Mouse (Mus musculus) kidney, adult 9 months (tissue): ENCODE data around the gene Clec4g.

Experiments
- DNase-seq: peaks from one replicate; pipeline ENCODE4 v3.0.0; 2022

Clec4g gene

GRCm38 (mm10) chr8:3678831-3679230, 41.6 kb downstream of the Clec4g start:
- DNase-seq, result no peak

DNA sequence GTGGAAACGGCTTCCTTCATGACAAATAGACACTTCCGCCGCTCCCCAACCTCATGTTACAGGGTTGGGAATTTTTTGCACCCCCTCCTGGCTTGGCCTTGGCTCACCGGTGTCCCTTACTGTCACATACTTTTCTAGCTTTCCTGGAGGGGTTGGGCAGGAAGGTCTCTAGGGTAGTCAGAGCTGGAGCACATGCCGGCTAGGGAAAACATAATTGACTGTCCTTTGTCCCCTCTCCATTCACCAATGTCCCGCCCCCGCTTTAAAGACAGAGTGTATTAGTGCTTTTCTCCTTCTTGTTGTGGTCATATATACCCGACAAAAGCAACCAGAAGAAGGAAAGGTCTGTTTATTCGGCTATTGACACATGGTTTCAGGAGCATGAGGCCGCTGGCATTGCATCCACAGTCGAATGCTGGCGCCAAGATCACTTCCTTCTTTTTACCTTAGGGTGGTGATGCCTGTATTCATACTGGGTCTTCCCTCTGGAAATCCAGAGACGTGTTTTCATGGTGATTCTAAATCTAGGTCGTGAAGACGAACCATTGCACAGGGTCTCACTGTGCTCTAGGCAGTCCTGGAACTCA, 43.4 kb downstream of the Clec4g start:
- peak; percentile 27 for DNase-seq

DNA sequence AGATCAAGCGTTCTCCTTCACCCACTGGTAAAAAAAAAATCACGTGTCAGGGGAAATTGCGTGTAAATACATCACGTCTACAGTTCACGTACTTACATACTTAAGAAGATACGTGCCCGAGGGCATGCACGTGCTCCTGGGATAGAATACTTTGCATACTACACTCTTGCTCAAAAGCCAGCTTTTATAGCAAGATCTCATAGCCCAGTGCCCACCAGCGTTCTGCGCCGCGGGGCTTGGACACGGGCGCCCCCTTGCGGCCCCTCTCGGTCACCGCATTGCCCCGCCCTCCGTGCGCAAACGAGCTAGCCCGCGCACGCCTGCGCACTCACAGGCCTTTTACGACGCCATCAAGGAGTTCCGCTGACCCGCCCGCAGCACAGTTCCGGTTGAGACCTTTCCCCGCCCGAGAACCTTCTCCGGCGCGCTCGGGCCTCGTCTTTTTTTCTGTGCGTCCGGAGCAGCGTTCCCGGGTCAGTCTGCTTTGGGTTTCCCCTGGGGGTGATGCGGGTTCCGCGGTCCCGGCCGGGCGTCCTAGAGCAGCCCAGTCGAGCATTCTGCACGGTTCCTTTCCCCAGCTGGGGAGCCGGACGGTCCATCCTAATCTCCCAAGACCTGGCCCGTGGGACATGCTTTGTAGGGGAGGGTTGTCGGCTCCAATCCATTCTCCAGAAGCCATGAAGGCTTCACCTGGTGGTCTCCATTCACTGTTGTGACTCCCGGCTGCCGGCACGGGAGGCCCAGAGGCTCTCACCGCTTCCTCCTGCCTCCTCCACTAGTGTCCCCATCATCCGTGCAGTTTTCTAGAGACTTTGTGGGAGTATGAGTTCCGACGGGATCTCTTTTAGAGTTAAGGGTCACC, 44.1 kb downstream of the Clec4g start, which contains the start of gene Trappc5:
Trappc5 (plus strand) TSS at position 169 of the 862 bp plus-strand sequence.
- DNase-seq, result peak; percentile 95

DNA sequence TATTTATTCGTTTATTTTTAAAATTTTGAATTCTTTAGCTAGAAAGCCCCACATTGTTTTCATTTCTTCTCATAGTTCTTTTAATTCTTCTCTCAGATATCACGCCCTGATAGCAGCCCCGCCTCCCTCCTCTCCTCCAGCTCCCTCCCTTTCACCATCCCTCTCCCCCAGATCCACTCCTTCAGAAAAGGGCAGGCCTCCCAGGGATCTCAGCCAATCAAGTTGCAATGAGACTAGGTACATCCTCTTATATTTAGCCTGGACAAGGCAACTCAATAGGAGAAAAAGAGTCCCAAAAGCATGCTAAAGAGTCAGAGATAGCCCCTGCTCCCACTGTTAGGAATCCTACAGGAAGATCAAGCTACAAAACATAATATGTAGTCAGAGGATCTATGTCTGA, 45.8 kb downstream of the Clec4g start:
- no peak for DNase-seq

DNA sequence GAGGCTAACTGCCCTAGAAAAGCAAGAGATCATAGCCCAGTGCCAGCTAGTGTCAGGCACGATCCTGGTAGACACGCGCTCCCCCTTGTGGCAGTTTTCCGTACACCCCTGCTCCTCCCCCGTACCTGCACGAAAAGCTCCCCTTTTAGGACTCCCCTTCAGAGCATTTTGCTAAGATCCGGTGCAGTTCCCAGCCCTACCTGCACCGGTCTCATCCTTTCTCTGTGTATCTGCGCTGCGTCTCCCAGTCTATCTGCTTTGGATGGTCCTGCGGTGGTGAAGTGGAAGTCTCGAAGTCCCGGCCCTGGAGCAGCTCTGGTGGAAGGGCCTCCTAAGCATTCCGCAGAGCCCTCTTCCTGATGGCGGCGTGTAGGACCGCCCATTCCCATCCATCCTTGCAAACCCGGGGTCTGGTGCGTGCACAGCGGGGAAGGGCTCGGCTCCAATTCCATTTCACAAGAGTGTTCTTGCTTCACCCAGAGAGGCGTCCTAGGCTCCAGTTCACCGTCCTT, 48.4 kb downstream of the Clec4g start, which contains the start of gene Fcor:
Fcor (minus strand) TSS at position 383 of the 512 bp plus-strand sequence.
- DNase-seq, result peak; percentile 90

- no peak for DNase-seq
Observed at GRCm38 (mm10) chr8:3670388-3670787, 50.1 kb downstream of the Clec4g start.

- no peak for DNase-seq
Observed at GRCm38 (mm10) chr8:3665507-3665906, 54.9 kb downstream of the Clec4g start, which contains the start of gene Mcemp1. Gene Mcemp1, plus strand, starts transcription at chr8:3665754.

DNA sequence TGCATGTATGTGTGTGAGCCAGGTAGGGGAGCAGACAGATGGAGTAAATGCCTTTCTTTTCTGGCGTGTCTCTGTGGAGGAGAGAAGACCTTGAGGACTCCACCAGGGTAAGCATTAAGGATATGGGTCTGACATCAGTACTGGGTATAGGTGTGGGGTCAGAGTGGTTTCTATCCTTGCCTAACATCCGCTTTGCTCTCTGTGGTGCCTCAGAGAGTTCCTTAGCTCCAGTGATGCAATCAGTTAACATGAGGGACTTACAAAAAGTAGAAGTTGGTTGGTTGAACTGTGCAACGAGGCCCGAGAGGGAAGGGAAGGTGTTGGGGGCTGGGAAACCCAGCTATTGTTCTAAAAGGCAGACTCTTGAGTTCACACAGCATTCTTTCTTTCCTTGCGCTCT, 56.0 kb downstream of the Clec4g start:
- no peak for DNase-seq

DNA sequence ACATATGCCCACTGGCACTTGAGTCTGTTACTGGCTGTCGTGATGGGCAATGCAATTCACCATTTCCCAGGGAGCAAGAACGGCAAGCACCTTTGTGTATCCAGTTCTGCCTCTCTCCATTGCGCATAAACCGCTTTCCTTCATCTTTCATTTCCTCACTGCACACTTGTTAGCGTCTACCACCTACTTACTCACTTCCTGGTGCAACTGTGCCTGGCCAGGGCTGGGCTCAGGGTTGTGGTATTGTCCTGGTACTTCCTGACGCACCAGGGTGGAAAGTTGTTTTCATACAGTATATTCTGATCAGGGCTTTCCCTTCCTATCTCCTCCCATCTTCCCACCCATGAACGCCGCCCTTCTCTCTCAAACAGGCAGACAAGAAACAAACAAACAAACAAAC, 59.6 kb downstream of the Clec4g start:
- DNase-seq, result no peak
